Mouse (Mus musculus) frontal cortex, postnatal 10 days (tissue): Measurements from ENCODE around the gene Cfi.

ENCODE experiments used
- DNase-seq, 2 experiments: peaks; one replicate each; pipeline ENCODE4 v3.0.0; 2022; ENCODE audit warnings: low spot score in 2 of 2, mixed read lengths in 1 of 2

Gene Cfi

DNA sequence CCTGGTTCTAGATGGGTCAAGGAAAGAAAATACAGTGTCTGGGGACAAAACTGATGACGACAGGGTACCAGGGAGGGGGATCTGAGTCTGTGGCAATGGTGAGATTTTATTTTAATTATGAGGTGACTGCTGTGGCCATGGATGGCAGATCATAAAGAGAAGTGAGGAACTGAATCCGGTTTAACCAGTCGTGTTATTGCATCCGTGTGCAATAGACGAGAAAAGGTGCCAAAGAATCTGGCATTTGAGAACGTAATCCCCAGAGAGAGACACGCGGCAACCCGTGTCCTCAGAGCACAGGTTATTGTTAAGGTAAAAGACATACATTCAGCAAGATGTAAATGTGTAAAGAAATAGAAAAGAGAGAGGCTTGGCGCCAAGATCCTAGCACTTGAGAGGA lies 41.6 kb downstream of the Cfi start:
- DNase-seq = no peak

DNA sequence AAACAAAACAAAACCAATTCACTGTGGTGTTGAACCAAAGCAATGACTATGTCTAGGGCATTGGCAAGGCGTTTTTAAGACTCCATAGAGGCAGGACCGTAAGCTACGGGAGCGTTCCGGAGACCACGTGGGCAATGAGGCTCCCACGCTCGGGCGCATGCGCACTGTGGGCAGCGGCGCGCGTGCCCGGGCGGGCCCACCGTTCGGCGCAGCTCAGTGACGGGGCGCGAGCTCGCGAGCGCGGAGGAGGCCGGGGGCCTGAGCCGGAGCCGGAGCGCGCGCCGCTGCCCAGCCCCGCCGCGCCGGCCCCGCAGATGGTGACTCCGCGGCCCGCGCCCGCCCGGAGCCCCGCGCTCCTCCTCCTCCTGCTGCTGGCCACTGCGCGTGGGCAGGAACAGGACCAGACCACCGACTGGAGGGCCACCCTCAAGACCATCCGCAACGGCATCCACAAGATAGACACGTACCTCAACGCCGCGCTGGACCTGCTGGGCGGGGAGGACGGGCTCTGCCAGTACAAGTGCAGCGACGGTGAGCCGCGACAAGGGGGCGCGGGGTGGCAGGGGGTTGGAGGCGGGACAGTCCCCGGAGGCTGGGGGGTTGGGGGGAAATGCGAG lies 42.8 kb downstream of the Cfi start, which contains the start of gene Pla2g12a:
TSS of gene Pla2g12a (plus strand) at position 202 of the 617 bp plus-strand sequence.
- DNase-seq = peak; percentile 85 to 93

DNA sequence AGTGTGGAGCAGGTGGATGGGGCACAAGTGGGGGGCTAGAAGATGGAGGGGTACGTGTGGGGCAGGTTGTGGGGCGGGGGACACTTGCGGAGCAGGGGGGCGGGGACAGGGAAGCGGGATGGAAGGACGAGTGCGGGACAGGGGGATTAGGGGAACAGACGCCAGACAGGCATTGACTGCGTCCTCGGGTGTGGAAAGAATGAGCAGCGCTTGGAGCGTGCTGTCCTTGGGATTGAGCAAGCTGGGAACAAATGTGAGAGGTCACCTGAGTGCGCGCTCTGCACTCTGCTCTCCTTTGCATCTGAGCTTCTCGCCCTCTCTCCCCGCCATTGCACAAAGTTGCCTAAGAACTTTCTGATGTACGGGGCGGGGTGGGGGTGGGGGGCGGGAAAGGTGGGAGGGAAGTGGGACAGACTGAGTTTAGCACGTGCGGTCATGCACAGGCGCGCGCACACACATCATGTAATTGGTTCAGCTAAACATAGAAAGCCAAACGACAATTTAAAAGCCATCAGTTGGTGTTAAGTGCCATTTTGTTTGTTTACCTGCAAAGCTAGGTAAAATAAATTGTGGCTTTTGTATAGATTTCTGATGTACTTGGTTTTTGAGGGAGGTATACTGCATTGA lies 43.6 kb downstream of the Cfi start:
- DNase-seq = no peak

DNA sequence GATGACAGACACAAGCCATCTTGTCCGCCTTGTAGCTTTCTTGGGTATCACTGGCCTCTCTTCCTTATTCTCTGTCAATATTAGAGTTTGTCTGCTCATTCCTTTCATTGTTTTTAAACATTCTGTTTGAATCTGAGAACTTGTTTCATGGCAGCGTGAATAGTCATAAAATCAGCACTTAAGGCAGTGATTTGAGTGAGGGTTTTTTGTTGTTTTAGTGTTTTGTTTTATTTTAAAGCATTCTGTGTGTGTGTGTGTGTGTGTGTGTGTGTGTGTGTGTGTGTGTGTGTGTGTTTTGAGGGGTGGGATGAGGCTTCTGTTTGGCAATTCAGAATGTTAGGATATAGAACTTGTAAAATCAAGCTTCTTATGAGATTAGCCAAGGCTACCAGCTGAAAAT lies 44.2 kb downstream of the Cfi start:
- DNase-seq = no peak

- DNase-seq = no peak
Observed at GRCm38 (mm10) chr3:129880925-129881593, 45.4 kb downstream of the Cfi start.

- no peak for DNase-seq
Observed at GRCm38 (mm10) chr3:129885577-129885976, 49.9 kb downstream of the Cfi start.

DNA sequence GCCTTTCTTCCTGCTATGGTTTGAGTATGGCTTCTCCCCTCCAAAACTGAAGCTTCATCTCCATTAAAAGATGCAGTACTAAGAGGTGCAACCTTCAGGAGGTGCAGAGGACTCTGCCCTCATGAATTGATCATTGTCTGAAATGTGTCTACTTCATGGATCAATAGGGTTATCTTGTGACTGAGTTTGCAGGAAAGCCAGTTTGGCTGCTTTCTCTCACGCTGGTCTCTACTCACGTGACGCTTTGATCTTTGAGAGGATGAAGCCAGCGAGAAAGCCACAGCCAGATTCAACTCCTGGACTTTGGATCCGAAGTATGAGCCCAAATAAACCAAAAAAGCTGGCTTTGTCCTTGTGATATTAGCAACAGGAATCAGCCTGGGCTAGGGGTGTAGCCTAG lies 50.7 kb downstream of the Cfi start:
- DNase-seq = no peak

DNA sequence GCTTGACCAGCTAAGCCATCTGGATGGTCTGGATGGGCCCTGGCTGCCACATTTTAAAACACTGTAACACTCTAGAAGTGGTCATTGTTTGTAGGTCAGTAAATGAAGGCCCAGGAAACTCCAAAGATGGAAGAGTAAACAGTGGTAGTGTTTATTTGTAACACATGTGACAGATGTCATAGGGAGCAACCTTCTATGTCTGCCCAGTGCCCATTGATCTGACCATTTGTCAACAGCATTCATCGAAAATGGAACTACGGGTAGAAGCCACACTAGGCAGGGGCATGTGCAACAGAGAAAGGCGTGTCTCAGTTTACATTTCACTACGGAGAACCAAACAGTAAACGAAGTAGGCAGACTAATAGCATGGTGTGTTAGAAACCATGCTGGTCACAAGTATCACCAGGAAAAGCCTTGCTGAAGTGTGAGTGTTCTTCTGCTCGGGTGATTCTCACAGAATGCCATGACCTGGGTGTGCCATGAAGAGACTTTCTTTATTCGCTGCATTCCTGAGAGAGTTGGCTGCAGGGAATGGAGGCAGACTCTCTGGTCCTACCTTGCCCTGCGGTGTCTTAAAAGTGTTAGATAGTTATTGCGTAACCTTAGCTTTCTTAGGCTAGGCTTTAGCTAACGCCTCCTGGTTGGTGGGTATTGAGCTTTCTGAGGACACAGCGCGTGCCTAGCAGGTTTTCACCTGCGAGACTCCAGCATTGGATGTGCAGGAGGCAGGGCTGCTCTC lies 52.3 kb downstream of the Cfi start:
- no peak for DNase-seq

DNA sequence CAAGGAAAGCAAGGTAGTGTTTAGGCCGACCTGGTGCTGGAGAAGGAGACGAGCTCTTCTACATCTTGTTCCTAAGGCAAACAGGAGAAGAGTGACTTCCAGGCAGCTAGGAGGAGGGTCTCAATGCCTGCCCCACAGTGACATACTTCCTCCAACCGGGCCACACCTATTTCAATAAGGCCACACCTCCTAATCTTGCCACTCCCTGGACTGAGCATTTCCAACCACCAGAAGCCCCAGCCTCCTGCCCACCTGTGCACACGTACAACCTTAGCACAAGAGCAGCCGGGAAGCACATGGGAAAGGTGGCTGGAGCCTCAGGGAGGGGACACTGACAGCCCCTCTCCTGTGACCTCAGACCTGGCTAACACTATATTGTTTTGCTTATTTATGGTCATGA lies 56.3 kb downstream of the Cfi start:
- no peak for DNase-seq

DNA sequence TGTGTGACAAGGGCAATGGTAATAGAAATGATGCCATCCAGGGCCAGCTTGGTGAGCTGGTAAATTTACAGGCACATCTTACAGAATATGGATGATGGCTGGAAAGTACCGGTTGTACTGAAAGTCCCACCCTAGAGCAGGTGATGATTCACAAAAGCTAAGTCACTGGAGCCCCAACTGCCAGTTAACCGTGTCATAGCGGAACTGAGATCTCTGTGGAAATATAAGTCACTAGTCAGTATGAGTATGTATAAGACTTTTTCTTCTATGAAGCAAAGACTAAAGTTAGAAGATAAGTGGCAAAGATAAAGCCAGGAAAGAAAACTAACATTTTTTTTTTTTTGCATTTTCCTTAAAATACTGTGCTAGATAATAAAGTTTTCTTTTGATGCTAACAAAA lies 57.5 kb downstream of the Cfi start:
- no peak for DNase-seq

DNA sequence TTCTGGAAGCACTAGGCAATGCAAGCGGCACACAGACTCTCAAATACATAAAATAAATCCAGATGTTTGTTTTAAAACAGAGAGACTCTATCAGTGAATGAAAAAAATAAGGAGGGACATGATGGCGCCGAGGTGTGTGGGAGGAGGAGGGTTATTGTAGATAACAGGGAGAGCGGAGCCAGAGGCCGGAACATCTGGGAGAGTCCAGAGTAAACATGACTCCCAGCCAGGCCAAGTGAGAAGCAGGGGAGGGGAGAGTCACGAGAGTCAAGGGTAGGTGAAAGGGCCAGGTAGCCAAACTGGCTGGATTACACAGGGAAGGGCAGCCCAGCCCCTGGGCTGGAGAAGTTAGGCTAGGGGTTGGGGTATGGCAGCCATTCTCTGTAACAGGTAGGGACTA lies 60.9 kb downstream of the Cfi start:
- DNase-seq = no peak

GRCm38 (mm10) chr3:129898886-129899285 lies 63.2 kb downstream of the Cfi start:
- DNase-seq = no peak

DNA sequence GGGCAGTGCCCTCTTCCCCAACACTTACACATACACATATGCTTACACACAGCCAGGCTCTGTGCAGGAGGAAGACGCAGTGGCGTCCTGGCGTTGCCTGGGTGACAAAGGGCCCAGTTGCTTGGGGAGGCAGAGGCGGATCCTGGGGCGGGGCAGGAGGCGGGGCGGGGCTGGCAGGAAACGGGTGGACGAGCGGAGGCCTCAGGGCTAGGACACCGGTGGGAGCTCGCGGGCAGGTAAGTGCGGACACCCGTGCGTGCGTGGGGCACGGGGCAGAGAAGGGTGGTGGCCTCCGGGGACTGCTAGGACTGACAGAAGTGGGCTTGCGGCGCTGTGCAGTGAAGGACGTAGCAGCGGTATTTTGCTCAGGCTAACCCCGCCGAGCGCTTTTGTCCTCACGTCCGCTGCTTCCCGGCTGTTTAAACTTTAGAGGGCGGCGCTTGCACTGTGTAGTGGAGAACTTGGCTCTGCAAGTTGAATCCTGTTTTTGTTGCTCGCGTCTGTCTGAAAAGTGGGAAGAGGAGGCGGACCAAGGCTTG lies 65.7 kb downstream of the Cfi start, which contains the start of gene Casp6:
TSS of gene Casp6 (plus strand) at position 155 of the 539 bp plus-strand sequence.
- peak in 1 of 2 experiments; percentile 52 for DNase-seq

DNA sequence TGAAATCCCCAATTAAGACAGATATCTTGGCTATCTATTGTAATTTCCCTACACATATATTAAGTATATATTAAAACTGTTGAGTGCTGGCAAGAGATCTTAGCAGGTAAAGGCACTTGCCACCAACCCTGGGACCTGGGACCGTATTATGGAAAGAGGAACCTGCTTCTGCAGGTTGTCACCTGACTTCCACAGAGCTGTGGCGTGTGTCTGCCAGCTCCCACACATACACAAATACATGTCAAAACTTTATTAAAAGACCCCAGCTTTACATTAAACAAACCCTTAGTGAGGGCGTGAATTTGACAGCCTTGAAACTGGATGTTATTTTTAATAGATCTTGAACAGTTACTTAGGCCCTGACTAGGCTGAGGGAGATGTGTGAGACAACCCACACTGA lies 67.7 kb downstream of the Cfi start:
- no peak for DNase-seq

GRCm38 (mm10) chr3:129903866-129904265 lies 68.2 kb downstream of the Cfi start:
- DNase-seq = no peak

DNA sequence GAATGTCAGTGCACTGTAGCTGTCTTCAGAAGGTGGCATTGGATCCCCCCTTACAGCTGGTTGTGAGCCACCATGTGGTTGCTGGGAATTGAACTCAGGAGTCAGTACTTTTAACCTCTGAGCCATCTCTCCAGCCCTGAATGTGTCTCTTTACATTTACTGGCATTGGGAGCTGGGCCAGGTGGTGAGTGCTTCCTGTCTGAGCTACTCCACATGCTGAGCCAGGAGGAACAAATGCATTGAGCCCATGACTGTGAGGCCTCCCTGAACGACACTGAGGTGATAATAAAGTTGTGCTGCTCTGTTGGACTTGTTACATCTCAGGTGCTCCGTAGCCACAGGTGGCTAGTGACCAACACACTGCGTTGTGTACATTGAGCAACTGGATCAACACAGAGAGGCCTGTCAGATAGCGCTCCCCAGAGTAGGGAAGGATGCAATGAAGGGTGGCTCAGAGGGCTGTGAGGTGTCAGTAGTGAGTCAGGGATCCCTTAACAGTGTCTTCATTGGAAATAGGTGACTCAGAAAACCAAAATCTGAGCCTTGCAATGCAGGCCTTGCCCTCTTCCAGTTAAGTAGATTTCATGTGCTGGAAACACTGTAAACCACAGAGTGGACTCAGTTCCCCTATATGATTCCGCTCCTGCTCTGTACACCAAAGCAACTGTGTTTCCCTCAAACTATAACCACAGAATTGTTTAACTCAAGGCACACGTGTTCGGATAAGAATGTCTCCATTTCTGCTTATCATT lies 68.9 kb downstream of the Cfi start:
- DNase-seq = no peak

- DNase-seq = no peak
Observed at GRCm38 (mm10) chr3:129912025-129912424, 76.3 kb downstream of the Cfi start.

DNA sequence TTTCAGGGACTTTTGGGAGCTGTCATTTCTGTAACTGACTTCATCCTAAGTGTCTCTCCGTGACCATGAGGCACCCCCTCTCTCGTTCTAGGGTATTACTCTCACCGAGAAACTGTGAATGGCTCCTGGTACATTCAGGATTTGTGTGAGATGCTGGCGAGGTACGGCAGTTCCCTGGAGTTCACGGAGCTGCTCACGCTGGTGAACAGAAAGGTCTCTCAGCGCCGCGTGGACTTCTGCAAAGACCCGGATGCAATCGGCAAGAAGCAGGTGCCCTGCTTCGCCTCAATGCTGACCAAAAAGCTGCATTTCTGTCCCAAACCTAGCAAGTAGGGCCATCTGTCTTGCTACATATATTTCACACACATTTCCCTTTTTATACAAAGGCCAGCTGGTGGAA lies 77.6 kb downstream of the Cfi start:
- DNase-seq = no peak

- DNase-seq = no peak
Observed at GRCm38 (mm10) chr3:129917424-129917823, 81.7 kb downstream of the Cfi start.

GRCm38 (mm10) chr3:129918434-129918833 lies 82.8 kb downstream of the Cfi start:
- peak; percentile 21 to 64 for DNase-seq

- no peak for DNase-seq
Observed at GRCm38 (mm10) chr3:129923581-129923980, 87.9 kb downstream of the Cfi start.
